20 mouse cellular contexts compared by ENCODE assay signal in the genomic region with DNA sequence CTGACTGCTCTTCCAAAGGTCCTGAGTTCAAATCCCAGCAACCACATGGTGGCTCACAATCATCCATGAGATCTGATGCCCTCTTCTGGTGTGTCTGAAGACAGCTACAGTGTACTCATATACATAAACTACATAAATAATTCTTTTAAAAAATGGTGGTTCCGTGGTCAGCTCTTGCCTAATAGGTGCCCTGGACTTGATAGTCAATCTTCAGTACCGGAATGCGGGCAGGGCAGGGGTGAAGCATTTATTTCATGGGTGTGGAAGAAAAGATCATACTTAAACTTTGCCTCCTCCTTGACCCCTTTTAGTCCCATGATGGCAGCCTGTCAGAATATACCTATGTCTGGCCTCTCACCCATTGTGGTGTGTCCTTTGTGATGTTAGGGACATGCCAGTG. TPM values are rescaled to one million over a fixed set of nuclear protein-coding genes. Genes with fewer than 3 reads are reported as not detected.
DNase-seq lines count a peak whose midpoint lies in the region; ATAC-seq and TF ChIP-seq lines count a peak whose summit lies in the region.
"Had no signal": no experiment of that assay in that cellular context is flagged by ENCODE, and none has a peak within 500 bp of the region (broad histone marks: within the 10 kb centered on the region; RNA-seq: fewer than 3 reads in every experiment).

No protein-coding gene starts in this region.

- no peak for DNase-seq in hindbrain, embryonic 14.5 days (ENCODE audit: low spot score)
- DNase-seq in 3T3-L1 (ENCODE audit: low read depth, low spot score): peak; percentile 47
- no peak for DNase-seq in ovary, postnatal 36 days (ENCODE audit: low spot score)
- DNase-seq: adrenal gland, adult 2 months; adrenal gland, postnatal 25 days; B cell, adult 2 months; cerebellum, adult 2 months; cerebellum, postnatal 10 days; embryo, embryonic 11 days; forebrain, postnatal 0 days had no signal

- ATAC-seq in hindbrain, embryonic 13.5 days (ENCODE audit: low FRiP score): no peak
- ATAC-seq in hindbrain, embryonic 14.5 days (ENCODE audit: low FRiP score): no peak
- ATAC-seq: activated CD4-positive, CD25-positive, alpha-beta regulatory T cell, adult 4 months; forebrain, embryonic 13.5 days; forebrain, postnatal 0 days; intestine, embryonic 16.5 days; Patski had no signal

- H3K27me3 ChIP-seq in hindbrain, embryonic 13.5 days: no peaks in the 10 kb centered on the region
- H3K27me3 ChIP-seq in hindbrain, embryonic 14.5 days (ENCODE audit: control insufficient read depth, insufficient read depth, low read length): no peaks in the 10 kb centered on the region
- H3K27me3 ChIP-seq in C2C12 (ENCODE audit: control insufficient read depth, insufficient read depth, insufficient read length) (no peaks in the 10 kb centered on the region), myocyte (ENCODE audit: control insufficient read depth, insufficient read depth, insufficient read length) (no peaks in the 10 kb centered on the region)
- H3K27me3 ChIP-seq: embryonic facial prominence, embryonic 12.5 days; forebrain, embryonic 13.5 days; hindbrain, embryonic 15.5 days; Patski had no signal

- H3K4me2 ChIP-seq in hindbrain, embryonic 13.5 days: no peak overlapping the region
- no peak overlapping the region for H3K4me2 ChIP-seq in hindbrain, embryonic 14.5 days (replicated peaks)
- H3K4me2 ChIP-seq in myocyte (ENCODE audit: low read depth): peak overlapping the region; percentile 44
- H3K4me2 ChIP-seq: embryonic facial prominence, embryonic 12.5 days; forebrain, embryonic 13.5 days; heart, embryonic 13.5 days; hindbrain, embryonic 15.5 days had no signal

- H3K79me2 ChIP-seq in C2C12 (ENCODE audit: control insufficient read depth, insufficient read depth) (peaks cover 16% of the 10 kb centered on the region), myocyte (ENCODE audit: control insufficient read depth, insufficient read depth) (peaks cover 9% of the 10 kb centered on the region)

- H3ac ChIP-seq in C2C12 (ENCODE audit: control insufficient read depth, insufficient read length, low read depth) (no peak overlapping the region), myocyte (ENCODE audit: control insufficient read depth, insufficient read length) (no peak overlapping the region)

- peaks cover 44% of the 10 kb centered on the region for H3K4me1 ChIP-seq in hindbrain, embryonic 13.5 days (replicated peaks)
- no peaks in the 10 kb centered on the region; the same call in 1 of the 2 replicates for H3K4me1 ChIP-seq in hindbrain, embryonic 14.5 days (replicated peaks; ENCODE audit: control insufficient read depth, insufficient read depth, low read length)
- H3K4me1 ChIP-seq: forebrain, embryonic 13.5 days; hindbrain, embryonic 15.5 days had no signal

- H3K9me3 ChIP-seq in hindbrain, embryonic 13.5 days: no peaks in the 10 kb centered on the region
- H3K9me3 ChIP-seq in hindbrain, embryonic 14.5 days (ENCODE audit: control insufficient read depth, low read length): no peaks in the 10 kb centered on the region
- H3K9me3 ChIP-seq: embryonic facial prominence, embryonic 12.5 days; forebrain, embryonic 13.5 days; heart, embryonic 13.5 days; hindbrain, embryonic 15.5 days had no signal

- peak overlapping the region; percentile 14; the same call in 1 of the 2 replicates for H3K27ac ChIP-seq in hindbrain, embryonic 13.5 days
- no peak overlapping the region for H3K27ac ChIP-seq in hindbrain, embryonic 14.5 days
- H3K27ac ChIP-seq: embryonic facial prominence, embryonic 12.5 days; forebrain, embryonic 13.5 days; heart, embryonic 13.5 days; hindbrain, embryonic 15.5 days had no signal

- H3K4me3 ChIP-seq in hindbrain, embryonic 13.5 days: no peak overlapping the region
- H3K4me3 ChIP-seq in hindbrain, embryonic 14.5 days (replicated peaks; ENCODE audit: low read length): no peak overlapping the region
- H3K4me3 ChIP-seq in C2C12 (ENCODE audit: insufficient read depth, poor library complexity, severe bottlenecking) (no peak overlapping the region), myocyte (no peak overlapping the region)
- H3K4me3 ChIP-seq: embryonic facial prominence, embryonic 12.5 days; forebrain, embryonic 13.5 days; heart, embryonic 13.5 days; hindbrain, embryonic 15.5 days had no signal

- TF ChIP-seq POLR2A in myocyte (IDR thresholded peaks at IDR 0.05; ENCODE audit: insufficient read length, low read depth): no peak

- no peak overlapping the region for H3K9ac ChIP-seq in hindbrain, embryonic 13.5 days
- H3K9ac ChIP-seq in hindbrain, embryonic 14.5 days: no peak overlapping the region
- H3K9ac ChIP-seq: embryonic facial prominence, embryonic 12.5 days; forebrain, embryonic 13.5 days; forebrain, postnatal 0 days; heart, embryonic 13.5 days; hindbrain, embryonic 15.5 days had no signal

- no peak for TF ChIP-seq CTCF in C2C12 (IDR thresholded peaks at IDR 0.05; ENCODE audit: control insufficient read depth, insufficient read depth, insufficient read length)

- H3K79me3 ChIP-seq in C2C12 (ENCODE audit: low read depth): peaks cover 5% of the 10 kb centered on the region

- peaks cover 31% of the 10 kb centered on the region for H3K36me3 ChIP-seq in hindbrain, embryonic 13.5 days
- peaks cover 37% of the 10 kb centered on the region for H3K36me3 ChIP-seq in hindbrain, embryonic 14.5 days (replicated peaks; ENCODE audit: control insufficient read depth, insufficient read depth)
- H3K36me3 ChIP-seq in C2C12 (ENCODE audit: control insufficient read depth, insufficient read depth) (peaks cover 9% of the 10 kb centered on the region), myocyte (ENCODE audit: control insufficient read depth, insufficient read depth) (peaks cover under 1% of the 10 kb centered on the region)

- 95% methylated on average over 3 of the region's 3 CpGs for WGBS in hindbrain, embryonic 13.5 days
- WGBS in hindbrain, embryonic 14.5 days: 89% methylated on average over 3 of the region's 3 CpGs

TF ChIP-seq in C2C12, 6 proteins besides CTCF, POLR2A, EP300 and RAD21:
- TF ChIP-seq FOSL1 (IDR thresholded peaks at IDR 0.05; ENCODE audit: insufficient read depth, low read length, poor library complexity, severe bottlenecking) (no peak), CEBPB (IDR thresholded peaks at IDR 0.05; ENCODE audit: low read depth) (peak; percentile 48)

TF ChIP-seq in myocyte, 11 proteins besides CTCF, POLR2A, EP300 and RAD21:
- TF ChIP-seq SRF (IDR thresholded peaks at IDR 0.05; ENCODE audit: control insufficient read depth, insufficient read length, low read depth) (no peak), TCF12 (IDR thresholded peaks at IDR 0.05; ENCODE audit: insufficient read depth, poor library complexity, severe bottlenecking) (no peak), TCF3 (IDR thresholded peaks at IDR 0.05; ENCODE audit: insufficient read length, low read depth) (no peak), E2F4 (IDR thresholded peaks at IDR 0.05; ENCODE audit: insufficient read depth) (no peak), POLR2AphosphoS2 (IDR thresholded peaks at IDR 0.05; ENCODE audit: insufficient read length, low read depth) (no peak), USF1 (IDR thresholded peaks at IDR 0.05; ENCODE audit: low read depth) (no peak), CEBPB (IDR thresholded peaks at IDR 0.05; ENCODE audit: insufficient read depth, poor library complexity, severe bottlenecking) (no peak), MYOD1 (IDR thresholded peaks at IDR 0.05; ENCODE audit: control insufficient read depth in 1 of 3, insufficient read length in 2 of 3, low read depth in 2 of 3) (no peak), MYOG (IDR thresholded peaks at IDR 0.05; ENCODE audit: control insufficient read depth in 1 of 3, insufficient read depth in 1 of 3, insufficient read length in 2 of 3, low read depth in 2 of 3) (no peak), MAX (IDR thresholded peaks at IDR 0.05; ENCODE audit: low read depth) (no peak), REST (IDR thresholded peaks at IDR 0.05; ENCODE audit: insufficient read depth, insufficient read length) (no peak)

RNA-seq across cellular contexts. Expression of a gene that starts 5.6 kb away (rescaled TPM):
- 0.78 and 0.83 TPM in 2 replicates for polyA plus RNA-seq in hindbrain, embryonic 13.5 days (2015; fragmentation: Nextera tagmentation; extraction: Ambion mirVana)
- polyA plus RNA-seq in hindbrain, embryonic 14.5 days (2014; fragmentation: Nextera tagmentation; extraction: Ambion mirVana): 0.26 TPM in 1 of 2 replicates, not detected in the other
- 5.7 TPM for polyA plus RNA-seq in C2C12 (2012; fragmentation: generic; extraction: Trizol)
- polyA plus RNA-seq in myocyte (2012; fragmentation: generic; extraction: Trizol): 2.6 TPM
- polyA plus RNA-seq: Patski had no signal

RNA-seq across cellular contexts. Expression of a gene that starts 12.0 kb away (rescaled TPM):
- polyA plus RNA-seq in hindbrain, embryonic 13.5 days (2015; fragmentation: Nextera tagmentation; extraction: Ambion mirVana): 307 and 317 TPM in 2 replicates
- polyA plus RNA-seq in hindbrain, embryonic 14.5 days (2014; fragmentation: Nextera tagmentation; extraction: Ambion mirVana): 510 and 527 TPM in 2 replicates
- polyA plus RNA-seq in C2C12 (2012; fragmentation: generic; extraction: Trizol) (365 TPM), myocyte (2012; fragmentation: generic; extraction: Trizol) (336 TPM)

RNA-seq across cellular contexts. Expression of a gene that starts 20.3 kb away (rescaled TPM):
- 6.1 and 8.2 TPM in 2 replicates for polyA plus RNA-seq in hindbrain, embryonic 13.5 days (2015; fragmentation: Nextera tagmentation; extraction: Ambion mirVana)
- 0.78 and 2.5 TPM in 2 replicates for polyA plus RNA-seq in hindbrain, embryonic 14.5 days (2014; fragmentation: Nextera tagmentation; extraction: Ambion mirVana)
- 2.6 TPM for polyA plus RNA-seq in C2C12 (2012; fragmentation: generic; extraction: Trizol)
- polyA plus RNA-seq in myocyte (2012; fragmentation: generic; extraction: Trizol): 3.8 TPM
- polyA plus RNA-seq: activated CD4-positive, CD25-positive, alpha-beta regulatory T cell, adult 4 months had no signal

RNA-seq across cellular contexts. Expression of a gene that starts 32.6 kb away (rescaled TPM):
- 110 and 117 TPM in 2 replicates for polyA plus RNA-seq in hindbrain, embryonic 13.5 days (2015; fragmentation: Nextera tagmentation; extraction: Ambion mirVana)
- polyA plus RNA-seq in hindbrain, embryonic 14.5 days (2014; fragmentation: Nextera tagmentation; extraction: Ambion mirVana): 96.1 and 96.4 TPM in 2 replicates
- polyA plus RNA-seq in C2C12 (2012; fragmentation: generic; extraction: Trizol) (12.6 TPM), myocyte (2012; fragmentation: generic; extraction: Trizol) (44.4 TPM)
- polyA plus RNA-seq: activated CD4-positive, CD25-positive, alpha-beta regulatory T cell, adult 4 months had no signal

RNA-seq across cellular contexts. Expression of a gene that starts 36.8 kb away (rescaled TPM):
- 2.8 and 2.9 TPM in 2 replicates for polyA plus RNA-seq in hindbrain, embryonic 13.5 days (2015; fragmentation: Nextera tagmentation; extraction: Ambion mirVana)
- 5.8 and 6.6 TPM in 2 replicates for polyA plus RNA-seq in hindbrain, embryonic 14.5 days (2014; fragmentation: Nextera tagmentation; extraction: Ambion mirVana)
- 5.3 TPM for polyA plus RNA-seq in C2C12 (2012; fragmentation: generic; extraction: Trizol)
- polyA plus RNA-seq in myocyte (2012; fragmentation: generic; extraction: Trizol): 10.0 TPM
- polyA plus RNA-seq: activated CD4-positive, CD25-positive, alpha-beta regulatory T cell, adult 4 months had no signal
